Mouse (Mus musculus) frontal cortex, postnatal 36 days (tissue): ENCODE data around the gene Grik3.

Source experiments
- DNase-seq, 2 experiments: peaks; one replicate each; pipeline ENCODE4 v3.0.0; 2022; ENCODE audit warnings: low spot score in 2 of 2

Grik3 gene

DNA sequence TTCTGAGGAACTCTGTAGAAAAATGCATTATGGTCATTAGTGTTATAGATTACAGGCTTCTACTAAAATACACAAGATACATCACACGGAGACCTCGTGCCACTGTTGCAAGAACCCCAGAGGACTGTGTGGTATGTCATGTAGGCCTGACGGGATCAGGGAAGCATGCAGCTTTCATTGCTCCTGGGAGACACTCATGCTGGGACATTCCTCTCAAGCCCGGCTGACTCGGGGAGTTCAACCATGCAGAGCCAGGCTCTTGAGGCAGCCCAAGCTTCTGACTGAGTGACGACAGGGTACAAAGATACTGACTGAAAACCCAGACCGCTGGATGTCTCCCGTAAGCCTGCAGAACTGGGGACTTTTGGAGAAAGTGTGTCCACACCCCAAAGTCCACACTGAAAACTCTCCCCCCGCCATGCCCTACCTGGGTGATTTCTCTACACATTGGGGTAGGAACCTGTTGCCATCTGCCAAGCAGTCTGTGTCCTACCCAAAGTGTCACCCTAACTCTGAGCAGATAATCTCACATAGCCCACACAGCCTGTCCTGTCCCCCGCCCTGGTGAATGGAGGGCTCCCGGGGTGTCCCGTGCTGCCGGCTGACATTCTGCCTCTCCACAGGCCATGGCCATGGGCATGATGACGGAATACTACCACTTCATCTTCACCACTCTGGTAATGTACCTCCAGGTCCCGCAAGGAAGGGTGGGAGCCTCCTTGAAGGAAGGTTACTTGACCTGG, 150.6 kb downstream of the Grik3 start:
- DNase-seq, result no peak

DNA sequence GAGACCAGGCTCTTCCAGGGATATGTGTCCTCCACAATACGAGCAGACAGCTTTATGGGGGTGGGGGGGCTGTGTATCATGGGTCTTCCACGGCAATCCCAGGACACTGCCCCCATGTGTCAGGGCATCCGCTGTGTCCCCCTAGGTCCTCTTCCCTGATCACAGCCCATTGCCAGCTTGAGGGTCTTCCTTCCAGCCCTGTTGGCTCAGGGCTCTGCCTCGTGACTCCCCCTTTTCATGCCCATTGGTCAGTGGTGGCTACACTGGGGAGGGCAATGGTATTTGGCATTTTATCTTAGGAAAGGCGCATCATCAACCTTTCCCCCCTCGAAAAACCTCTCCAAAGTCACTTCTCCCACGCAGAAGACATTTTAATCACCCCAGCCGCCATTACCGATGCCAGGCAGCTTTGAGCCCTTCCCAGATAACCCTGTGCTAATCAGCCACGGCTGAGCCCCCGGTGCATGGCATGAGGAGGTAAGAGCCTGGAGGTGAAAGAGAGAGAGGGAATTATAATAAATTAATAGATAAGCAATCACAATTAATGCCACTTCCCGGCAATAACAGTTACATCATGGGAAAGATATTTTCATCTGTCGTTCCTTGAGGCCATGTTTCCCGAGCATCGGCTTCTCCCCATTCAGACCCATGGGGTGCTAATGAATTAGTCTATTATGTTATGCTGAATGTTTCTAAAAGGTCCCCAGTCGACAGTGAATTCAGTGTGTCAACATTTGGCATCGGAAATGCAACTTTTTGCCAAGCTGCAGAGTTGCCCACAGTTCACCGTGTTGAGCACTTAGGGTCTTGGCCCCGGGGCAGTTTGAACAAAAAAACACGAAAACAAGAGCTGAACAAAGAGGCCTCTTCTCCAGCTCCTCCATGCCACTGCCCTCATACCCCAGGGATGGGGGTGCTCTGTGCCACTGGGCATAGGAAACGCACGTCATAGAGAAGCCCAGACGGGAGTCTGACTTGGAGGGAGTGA, 154.4 kb downstream of the Grik3 start:
- DNase-seq, result peak; percentile 37 to 40

DNA sequence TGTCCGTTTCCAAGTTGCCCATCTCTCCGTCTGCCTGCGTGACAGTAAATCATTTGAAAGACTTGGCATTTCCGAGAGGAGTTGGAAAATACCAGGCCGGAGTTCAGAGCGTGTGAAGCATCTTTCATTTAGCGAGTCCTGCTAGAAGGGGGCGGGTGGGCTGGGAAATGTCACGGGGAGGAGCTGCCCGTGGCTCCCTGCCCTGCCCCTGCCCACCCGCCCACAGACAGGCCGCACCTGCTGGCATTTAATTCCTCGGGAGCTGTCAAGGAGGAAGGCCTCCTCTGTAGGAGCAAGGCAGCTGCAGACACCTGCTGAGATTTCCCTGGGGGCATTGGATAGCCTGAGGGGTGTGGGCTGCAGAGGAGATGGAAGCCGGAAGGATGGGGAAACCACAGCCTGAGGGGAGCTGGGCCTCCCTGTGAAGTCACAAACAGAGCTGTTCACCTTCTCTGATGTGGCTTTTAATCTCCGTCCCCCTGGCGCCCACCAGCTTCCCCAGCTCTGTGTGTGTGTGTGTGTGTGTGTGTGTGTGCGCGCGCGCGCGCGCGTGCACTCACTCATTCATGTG, 161.3 kb downstream of the Grik3 start:
- DNase-seq, result no peak

DNA sequence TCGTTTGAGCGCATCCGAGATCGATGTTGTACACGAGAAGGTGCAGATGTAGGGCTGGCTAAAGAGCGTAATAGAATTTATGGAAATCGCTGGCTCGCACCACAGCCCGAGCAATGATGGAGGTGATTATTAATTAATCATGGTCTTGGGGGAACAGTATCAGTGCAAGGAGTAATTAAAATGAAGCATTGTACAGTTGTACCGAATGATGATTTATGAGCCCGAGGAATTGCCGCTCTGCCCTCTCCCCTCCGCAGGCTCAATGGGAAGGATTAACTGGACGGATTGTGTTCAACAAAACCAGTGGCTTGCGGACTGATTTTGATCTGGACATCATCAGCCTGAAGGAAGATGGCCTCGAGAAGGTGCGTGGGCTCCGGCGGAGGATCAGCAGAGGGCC, 165.5 kb downstream of the Grik3 start:
- DNase-seq, result no peak

DNA sequence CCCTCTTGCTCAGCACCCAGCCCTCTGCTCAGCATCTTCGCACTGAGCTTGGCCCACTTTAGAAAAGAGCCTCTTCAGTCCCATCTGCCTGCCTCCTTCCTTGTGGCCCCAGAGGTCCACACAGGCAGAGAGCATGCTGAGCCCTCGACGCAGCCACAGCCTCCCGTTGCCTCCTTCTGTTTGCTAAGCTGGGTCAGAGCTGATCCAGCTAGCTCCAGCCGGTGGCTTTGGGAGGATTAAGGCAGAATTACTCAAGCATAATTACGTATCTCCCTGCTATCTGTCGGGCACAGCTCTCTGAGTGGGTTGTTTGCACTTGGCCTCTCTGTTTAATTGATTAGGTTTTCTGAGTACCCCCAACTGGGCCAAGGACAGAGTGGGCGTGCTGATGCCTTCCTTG, 167.9 kb downstream of the Grik3 start:
- DNase-seq, result no peak

DNA sequence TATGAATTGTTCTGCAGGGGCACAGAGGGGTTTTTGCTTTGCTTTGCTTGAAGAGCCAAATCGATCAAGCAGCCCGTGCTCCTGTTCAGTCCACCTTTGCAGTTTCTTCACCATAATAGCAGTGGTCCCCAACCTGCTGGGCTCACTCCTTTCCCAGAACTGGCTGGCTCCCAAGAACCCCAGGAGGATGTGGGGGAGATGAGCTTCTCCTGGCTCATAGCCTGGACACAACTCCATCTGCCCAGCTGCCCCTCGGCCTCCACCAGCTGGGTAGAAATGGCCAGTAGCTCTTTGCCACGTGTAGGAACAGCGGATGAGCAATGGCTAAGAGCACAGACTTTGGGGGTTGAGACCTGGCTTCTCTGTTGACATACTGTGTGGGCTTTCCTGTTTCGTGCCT, 171.5 kb downstream of the Grik3 start:
- no peak for DNase-seq

DNA sequence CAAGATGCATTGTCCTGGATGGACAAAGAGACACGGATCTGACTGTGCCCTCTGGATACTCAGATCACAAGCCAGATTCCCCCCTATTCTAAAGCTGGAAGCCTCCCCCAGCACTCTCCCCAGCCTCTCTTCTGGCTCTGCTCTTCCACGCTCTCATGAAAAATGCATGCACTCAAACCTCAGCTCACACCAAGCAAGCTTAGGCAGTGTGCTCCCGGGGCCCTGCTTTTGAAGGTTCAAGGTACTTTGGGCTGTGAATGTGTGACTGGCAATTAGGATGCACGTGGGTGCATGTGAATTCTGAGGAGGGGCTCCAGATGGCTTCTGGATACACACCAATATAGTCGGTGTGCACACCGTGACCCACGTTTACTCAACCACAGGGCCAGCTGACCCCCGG, 172.8 kb downstream of the Grik3 start:
- DNase-seq, result no peak

DNA sequence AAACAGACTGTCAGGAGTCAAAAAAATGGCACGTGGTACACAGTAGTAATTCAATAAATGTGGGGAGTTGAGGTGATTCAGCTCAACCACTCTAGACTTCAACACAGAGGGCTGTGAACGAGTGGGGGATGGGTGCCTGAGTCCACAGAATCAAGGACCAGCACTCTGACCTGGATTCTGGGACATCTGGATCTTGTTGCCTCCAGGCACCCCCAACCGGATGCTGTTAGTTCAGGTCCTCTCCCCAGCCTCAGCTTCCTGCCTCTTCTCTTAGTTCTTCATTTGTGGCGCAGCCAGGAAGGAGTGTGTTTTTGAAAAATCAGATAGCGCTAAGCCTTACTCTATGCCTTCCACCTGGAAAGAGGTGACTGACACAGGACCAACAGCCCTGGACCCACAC, 175.5 kb downstream of the Grik3 start:
- no peak for DNase-seq

DNA sequence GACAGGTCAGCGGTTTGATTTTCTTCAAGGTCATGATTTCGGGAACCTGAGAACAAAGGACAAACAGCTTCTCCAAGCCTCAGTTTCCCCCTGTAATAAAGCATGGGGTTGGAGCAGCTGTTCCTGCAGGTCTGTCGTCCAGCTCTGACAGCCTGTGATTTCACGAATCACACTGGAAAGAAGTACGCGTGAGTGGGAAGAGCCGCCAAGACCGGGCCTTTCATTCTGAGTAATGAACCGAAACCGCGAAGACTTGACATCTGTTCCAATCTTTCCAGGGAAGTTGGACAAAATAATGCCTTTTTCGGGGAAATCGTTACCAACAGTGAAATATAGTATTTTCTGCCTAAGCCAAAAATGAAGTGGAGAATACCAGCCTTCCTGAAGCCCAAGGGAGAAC, 191.5 kb downstream of the Grik3 start:
- peak in 1 of 2 experiments; percentile 54 for DNase-seq

DNA sequence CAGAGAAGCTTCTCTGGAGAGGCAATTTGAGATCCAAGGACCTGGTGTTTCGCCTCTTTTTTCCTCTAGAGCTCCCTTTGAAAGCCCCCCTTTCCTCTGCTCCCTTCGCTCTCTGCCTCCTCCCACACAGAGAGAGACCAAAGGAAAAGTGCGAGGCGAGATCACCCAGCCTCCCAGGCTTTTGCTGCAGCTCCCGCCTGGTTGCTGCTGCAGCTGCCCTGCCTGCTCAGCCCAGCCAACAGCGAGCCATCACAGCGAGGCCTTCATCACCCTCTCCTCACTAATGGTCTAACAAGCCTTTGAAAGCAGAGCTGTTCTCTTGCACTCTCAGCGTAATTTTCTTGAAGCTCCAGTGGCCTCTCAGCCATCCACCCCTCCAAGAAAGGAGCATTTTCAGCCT, 196.6 kb downstream of the Grik3 start:
- no peak for DNase-seq

DNA sequence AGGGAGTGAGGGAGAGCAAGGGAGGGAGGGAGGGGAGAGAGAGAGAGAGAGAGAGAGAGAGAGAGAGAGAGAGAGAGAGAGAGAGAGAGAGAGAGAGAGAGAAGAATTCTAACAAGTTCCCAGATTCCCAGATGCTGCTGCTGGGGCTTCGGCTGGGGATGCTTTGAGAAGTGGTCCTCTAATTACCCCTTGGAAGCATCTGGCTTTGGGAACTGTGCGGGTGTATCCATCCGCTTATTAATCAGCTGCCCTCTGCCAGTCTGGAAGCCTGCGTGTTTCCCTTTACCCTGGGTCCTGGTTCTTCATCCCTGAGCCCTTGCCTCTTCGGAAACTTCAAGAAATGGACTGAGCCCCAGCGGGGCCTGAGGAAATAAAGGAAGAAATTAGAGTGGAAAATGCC, 204.9 kb downstream of the Grik3 start:
- no peak for DNase-seq

DNA sequence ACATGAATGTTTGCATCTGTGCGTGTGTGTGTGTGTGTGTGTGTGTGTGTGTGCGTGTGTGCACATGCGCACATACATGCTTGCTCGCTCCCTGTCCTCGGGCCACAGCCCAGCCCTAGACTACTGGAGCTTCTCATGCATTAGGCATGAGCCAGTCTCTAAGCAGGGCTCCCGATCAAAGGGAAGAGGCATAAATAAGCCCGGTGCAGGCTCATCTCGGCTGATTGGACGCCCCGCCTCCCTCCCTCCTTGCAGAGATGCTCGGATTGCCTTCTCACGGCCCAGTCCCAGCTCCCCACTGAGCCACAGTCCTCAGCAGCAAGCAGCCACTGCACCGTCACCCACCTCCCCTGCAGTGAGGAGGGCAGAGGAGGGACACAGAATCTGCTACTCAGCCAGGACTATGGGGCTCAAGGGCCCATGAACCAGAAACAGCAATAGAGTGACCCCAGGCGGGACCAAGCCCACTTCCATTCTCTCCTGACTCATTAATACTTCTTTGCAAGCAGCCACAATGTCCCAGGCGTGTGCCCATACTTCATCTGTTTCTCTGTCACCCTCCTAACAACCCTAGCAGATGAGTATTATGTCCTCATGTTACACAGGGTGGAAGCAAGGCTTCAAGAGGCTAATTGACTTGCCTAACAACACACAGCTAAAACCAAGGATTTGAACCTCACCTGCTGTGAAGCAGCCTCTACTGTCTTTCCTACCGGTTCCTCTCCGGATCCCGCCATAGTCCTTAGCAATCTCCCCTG, 205.9 kb downstream of the Grik3 start:
- no peak for DNase-seq

DNA sequence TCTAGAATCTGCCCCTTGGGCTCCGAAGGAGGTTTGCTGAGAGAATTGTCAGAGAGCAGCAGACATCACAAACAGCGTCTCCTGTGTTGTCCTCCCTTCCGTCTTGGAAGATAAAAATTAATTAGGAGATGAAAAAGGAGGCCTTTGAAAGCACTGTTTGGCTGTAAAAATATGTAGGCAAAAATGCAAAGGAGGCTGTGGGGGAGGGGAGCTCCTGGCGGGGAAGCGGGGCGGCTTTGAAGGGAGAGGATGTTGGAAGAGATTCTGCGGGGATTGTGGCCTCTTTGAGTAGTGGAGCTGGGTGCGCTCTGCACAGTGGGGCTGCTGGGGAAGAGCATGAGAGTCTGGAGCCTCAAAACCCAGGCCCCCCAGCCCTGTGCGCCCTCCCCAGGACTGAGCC, 207.1 kb downstream of the Grik3 start:
- no peak for DNase-seq

DNA sequence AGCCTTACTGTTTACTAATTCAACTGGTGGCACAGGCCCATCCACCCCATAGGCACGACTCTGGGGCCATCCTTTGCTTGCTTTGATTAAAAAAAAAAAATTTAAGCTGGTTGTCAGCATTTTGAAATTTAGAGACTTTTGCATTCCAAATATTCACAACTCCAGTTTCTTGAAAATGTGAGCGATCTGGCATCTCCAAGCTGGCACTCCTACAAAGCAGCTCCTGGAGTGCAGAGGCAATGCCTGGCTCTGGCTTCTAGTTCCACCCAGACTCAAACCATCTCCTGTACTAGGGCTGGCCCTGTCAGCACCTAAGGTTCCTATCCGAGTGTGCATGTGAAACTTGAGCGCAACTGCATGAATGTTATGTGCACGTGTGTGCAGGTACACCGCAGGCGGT, 208.6 kb downstream of the Grik3 start:
- no peak for DNase-seq

DNA sequence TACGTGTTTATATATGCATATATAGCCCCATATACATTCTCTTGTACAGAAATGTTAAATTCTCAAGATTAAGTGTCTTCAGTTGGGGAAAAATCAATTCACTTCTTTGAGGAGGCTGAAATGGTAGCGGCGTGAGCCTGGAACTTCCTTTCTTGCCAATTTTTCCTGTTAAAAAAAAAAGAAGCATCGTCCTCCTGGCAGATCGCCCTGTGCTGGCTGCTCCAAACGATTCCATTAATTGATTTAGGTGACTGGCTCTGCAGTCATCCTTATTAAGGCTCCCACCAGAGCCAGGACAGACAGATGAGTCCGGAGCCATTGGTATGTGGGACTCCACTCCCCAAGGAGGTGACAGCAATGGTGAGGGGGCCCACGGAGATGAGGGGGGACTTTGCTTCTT, 209.8 kb downstream of the Grik3 start:
- DNase-seq, result no peak

DNA sequence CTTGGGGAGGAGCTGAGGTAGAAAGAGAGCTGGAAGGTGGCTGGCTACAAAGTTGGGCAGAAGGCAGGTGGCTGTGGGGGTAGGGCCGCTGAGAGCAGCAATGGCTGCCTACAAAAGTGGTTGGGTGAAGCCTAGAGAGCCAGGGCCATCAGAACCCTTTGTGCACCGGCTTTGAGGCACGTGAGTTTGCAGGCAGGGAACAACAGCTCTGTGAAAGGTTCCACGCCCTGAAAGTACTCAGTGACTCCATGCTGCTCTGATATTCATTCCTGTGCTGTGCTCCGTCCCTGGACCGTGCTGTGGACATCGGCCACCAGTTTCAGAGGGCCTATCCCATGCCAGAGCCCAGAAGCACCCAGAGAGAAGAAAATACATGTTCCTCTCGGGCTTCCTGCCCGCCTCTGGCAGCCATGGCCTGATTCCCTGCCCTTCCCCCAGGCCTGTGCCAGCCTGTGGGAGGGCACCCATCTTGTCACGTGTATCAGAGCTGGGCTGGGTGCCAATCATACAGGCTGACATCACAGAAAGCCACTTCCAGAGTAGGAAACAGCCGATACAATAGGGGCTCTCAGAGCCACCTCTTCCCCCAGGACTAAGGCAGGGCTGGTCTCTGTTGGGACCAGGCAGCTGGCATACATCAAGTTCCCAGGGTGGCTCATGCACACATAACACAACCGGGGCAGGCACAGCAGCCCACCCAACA, 212.3 kb downstream of the Grik3 start:
- DNase-seq, result peak; percentile 85 to 90

DNA sequence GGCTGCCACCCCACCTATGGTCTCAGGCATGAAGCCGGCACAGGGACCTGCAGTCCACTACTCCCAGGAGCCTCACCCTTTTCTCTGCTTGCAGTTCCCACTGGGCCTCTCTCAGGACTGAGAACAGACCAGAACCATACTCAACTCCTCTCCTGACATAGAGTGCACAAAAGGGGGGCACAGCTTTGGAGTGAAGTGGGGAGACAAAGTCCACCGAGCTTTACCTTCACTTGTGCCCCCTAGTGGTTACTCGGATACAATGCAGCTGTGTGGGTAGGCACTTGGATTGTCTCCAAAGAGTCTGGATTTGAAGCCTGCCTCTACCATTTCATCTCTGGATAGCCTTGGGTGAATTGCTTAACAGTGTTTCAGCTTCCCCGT, 212.8 kb downstream of the Grik3 start:
- peak in 1 of 2 experiments; percentile 59 for DNase-seq

DNA sequence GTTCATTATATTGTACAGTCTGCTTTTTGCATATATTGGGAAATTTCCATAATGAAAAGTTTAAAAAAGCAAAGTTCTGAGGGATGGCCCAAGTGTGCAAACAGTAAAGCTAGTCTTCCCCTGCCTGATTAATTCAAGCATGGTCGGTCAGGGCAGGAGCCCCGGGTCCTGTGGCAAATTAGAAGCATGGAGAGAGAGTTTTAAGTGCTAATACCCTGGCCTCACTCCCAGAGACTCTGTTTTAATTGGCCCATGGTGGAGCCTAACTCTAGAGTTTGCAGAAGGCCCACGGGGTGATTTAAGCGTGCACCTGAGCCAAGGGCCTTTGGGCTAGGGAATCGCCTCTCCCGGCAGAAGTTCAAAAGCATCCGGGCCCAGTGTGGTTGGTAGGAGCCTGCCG, 215.2 kb downstream of the Grik3 start:
- DNase-seq, result no peak

DNA sequence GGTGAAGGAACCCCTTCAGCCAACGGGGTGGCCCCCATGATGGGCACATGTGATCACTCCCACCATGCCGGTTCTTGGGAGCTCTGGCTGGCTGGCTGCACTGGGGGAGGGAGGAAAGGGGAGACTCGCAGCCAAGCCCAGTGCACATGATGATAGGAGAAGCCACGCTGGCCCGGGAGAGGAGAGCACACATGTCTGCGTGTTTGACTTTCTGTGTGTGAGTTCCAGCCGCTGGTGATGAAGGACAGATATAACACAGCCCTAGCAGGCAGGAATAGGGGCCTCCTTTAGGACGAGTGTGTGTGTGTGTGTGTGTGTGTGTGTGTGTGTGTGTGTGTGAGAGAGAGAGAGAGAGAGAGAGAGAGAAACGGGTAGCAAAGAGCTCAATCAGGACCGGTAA, 219.2 kb downstream of the Grik3 start:
- no peak for DNase-seq

DNA sequence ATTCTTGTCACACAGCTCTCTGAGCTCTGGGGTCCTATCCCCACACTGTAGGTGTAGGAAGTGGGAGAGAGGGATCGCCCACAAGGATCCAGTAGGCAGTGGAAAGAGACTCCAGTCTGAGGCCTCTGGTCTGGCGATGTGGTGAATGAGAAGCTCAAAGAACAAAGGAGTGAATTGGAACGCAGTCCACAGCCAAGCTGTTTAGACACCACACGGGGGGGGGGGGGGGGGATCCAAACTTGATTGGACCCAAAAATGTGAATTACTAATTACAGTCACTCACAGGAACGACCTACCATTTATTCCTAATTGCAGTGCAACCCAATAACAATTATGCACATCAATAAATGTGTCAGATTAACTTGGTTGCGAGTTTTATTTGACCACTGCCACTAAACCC, 227.4 kb downstream of the Grik3 start:
- DNase-seq, result no peak

DNA sequence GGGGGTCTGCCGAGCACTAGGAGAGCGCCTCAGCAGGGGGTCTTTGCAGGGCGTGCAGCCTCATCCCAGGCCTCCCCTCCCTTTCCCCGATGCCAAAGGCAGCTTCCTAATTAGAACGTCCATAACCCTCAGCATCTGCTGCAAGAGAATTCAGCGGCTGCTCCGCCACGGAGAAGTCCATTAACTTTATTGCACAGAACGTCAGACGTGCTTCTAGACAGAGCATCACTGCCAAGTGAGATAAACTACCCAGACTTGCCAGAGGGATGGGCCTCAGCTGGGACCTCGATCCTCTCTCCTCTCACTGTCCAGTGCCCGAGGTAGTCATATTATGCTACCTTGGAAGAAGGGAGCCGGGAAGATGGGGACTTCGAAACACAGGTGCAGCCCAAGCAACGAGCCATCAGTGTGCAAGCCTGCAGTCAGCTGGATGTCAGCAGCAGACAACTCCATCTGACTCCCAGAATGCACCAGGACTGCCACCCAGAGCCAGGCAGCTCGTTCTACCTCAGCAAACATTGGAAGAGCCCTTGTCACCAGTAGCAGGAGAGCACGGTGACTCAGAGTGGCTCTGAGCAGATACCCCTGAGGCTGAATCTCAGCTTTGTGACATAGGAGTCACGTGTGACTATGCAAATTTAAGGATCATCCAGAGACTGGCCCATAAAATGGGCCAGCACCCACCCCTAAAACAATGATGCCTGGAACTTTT, 228.1 kb downstream of the Grik3 start:
- DNase-seq, result peak in 1 of 2 experiments; percentile 15
